Comparison of ENCODE assay signal across 8 mouse cellular contexts in the genomic region with DNA sequence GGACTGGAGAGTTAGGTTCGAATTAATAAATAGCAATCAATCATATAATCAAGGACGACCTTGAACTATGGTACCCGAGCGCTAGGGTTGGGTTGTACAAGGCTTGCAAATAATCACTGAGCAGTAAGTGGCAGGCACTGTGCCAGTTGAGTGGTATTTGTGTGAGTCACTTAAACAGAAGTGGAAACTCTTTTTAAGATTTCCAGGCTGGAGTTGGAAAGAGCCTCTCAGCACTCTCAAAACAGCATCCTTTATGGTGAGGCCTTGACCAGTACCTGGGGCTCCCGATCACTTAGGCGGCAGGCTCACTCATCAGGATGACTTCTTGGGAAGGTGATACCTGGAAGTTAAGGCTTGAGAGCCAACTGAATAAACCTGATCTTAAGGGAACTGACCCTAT. TPM values are rescaled to one million over a fixed set of nuclear protein-coding genes. Genes with fewer than 3 reads are reported as not detected.
DNase-seq lines count a peak whose midpoint lies in the region; ATAC-seq and TF ChIP-seq lines count a peak whose summit lies in the region.

No protein-coding gene starts in this region.

- no peak for DNase-seq in testis, postnatal 14 days (ENCODE audit: low spot score)
- peak; percentile 64 for DNase-seq in brain, adult 2 months (ENCODE audit: low read depth, low spot score)
- DNase-seq in heart, postnatal 10 days = peak; percentile 50 to 58
- no peak for DNase-seq in urinary bladder, postnatal 4 days (ENCODE audit: low spot score in 2 of 2)
- DNase-seq in embryo, embryonic 9.5 days (ENCODE audit: extremely low spot score) = no peak

- WGBS in limb, embryonic 15.5 days = 28% methylated on average over 6 of the region's 6 CpGs
- WGBS in neural tube, embryonic 12.5 days = 56% methylated on average over 6 of the region's 6 CpGs

- peaks cover 8% of the 10 kb centered on the region for H3K4me1 ChIP-seq in testis, adult 2 months (ENCODE audit: control insufficient read depth, insufficient read depth, low read length)
- peaks cover 41% of the 10 kb centered on the region for H3K4me1 ChIP-seq in limb, embryonic 15.5 days
- H3K4me1 ChIP-seq in neural tube, embryonic 12.5 days = peaks cover 33% of the 10 kb centered on the region

- H3K9me3 ChIP-seq in limb, embryonic 15.5 days = no peaks in the 10 kb centered on the region
- no peaks in the 10 kb centered on the region for H3K9me3 ChIP-seq in neural tube, embryonic 12.5 days

- no peaks in the 10 kb centered on the region for H3K27me3 ChIP-seq in testis, adult 2 months (ENCODE audit: control insufficient read depth, insufficient read depth, low read length)
- H3K27me3 ChIP-seq in limb, embryonic 15.5 days = no peaks in the 10 kb centered on the region
- no peaks in the 10 kb centered on the region for H3K27me3 ChIP-seq in neural tube, embryonic 12.5 days (replicated peaks)

- H3K36me3 ChIP-seq in testis, adult 2 months (ENCODE audit: control insufficient read depth, insufficient read depth, low read length) = peaks cover 5% of the 10 kb centered on the region
- peaks cover 58% of the 10 kb centered on the region for H3K36me3 ChIP-seq in limb, embryonic 15.5 days
- H3K36me3 ChIP-seq in neural tube, embryonic 12.5 days = peaks cover 50% of the 10 kb centered on the region

- intact Hi-C loops in heart, postnatal 10 days (cut with DNase I) = loop anchor here (1.0 kb wide), 1 partner anchor 20 kb away; the partner anchor contains the start of gene Mief1

- H3K27ac ChIP-seq in testis, adult 2 months (ENCODE audit: control insufficient read depth, insufficient read depth, low read depth, low read length) = peak overlapping the region; percentile 97
- peak overlapping the region; percentile 99 for H3K27ac ChIP-seq in limb, embryonic 15.5 days
- H3K27ac ChIP-seq in neural tube, embryonic 12.5 days = peak overlapping the region; percentile 95

- ATAC-seq in limb, embryonic 15.5 days (ENCODE audit: insufficient number of reproducible peaks, low FRiP score, low TSS enrichment, low read depth) = no peak
- no peak for ATAC-seq in neural tube, embryonic 12.5 days (ENCODE audit: low FRiP score, low read depth)

- peak overlapping the region; percentile 87 for H3K4me3 ChIP-seq in testis, adult 2 months (ENCODE audit: control insufficient read depth, low read depth, low read length)
- peak overlapping the region; percentile 97 for H3K4me3 ChIP-seq in limb, embryonic 15.5 days
- peak overlapping the region; percentile 100 for H3K4me3 ChIP-seq in neural tube, embryonic 12.5 days

- H3K4me2 ChIP-seq in limb, embryonic 15.5 days = peak overlapping the region; percentile 85
- peak overlapping the region; percentile 98 for H3K4me2 ChIP-seq in neural tube, embryonic 12.5 days (replicated peaks)

- peak overlapping the region; percentile 57 for H3K9ac ChIP-seq in limb, embryonic 15.5 days
- peak overlapping the region; percentile 74 for H3K9ac ChIP-seq in neural tube, embryonic 12.5 days

- TF ChIP-seq POLR2A in testis, adult 2 months (IDR thresholded peaks at IDR 0.05; ENCODE audit: control insufficient read depth, low read depth, low read length) = no peak

- no peak for TF ChIP-seq CTCF in testis, adult 2 months (IDR thresholded peaks at IDR 0.05; ENCODE audit: control insufficient read depth, insufficient read depth, insufficient replicate concordance, low read depth, low read length)

RNA-seq across cellular contexts. Expression of gene Atf4, which starts 0.8 kb away (rescaled TPM):
- 46.0 and 46.7 TPM in 2 replicates for polyA plus RNA-seq in testis, adult 2 months (2012; rRNA removed)
- 100 to 1,000 TPM in 1 of 2 experiments, 10 to 100 TPM in 1; 96.4 to 105 TPM for total RNA-seq in heart, postnatal 10 days (2021)
- polyA plus RNA-seq in limb, embryonic 15.5 days (2015; fragmentation: Nextera tagmentation; extraction: Ambion mirVana) = 145 and 160 TPM in 2 replicates
- polyA plus RNA-seq in neural tube, embryonic 12.5 days (2016; fragmentation: Nextera tagmentation; extraction: Ambion mirVana) = 111 and 123 TPM in 2 replicates

RNA-seq across cellular contexts. Expression of gene Rps19bp1, which starts 9.9 kb away (rescaled TPM):
- polyA plus RNA-seq in testis, adult 2 months (2012; rRNA removed) = 13.6 and 14.5 TPM in 2 replicates
- total RNA-seq in heart, postnatal 10 days (2021) = 10 to 100 TPM; 20.0 to 24.6 TPM
- polyA plus RNA-seq in limb, embryonic 15.5 days (2015; fragmentation: Nextera tagmentation; extraction: Ambion mirVana) = 47.9 and 57.0 TPM in 2 replicates
- 63.9 and 65.0 TPM in 2 replicates for polyA plus RNA-seq in neural tube, embryonic 12.5 days (2016; fragmentation: Nextera tagmentation; extraction: Ambion mirVana)

RNA-seq across cellular contexts. Expression of gene AC140267.1, which starts 18.6 kb away (rescaled TPM):
- polyA plus RNA-seq in testis, adult 2 months (2012; rRNA removed) = not detected in 2 replicates
- total RNA-seq in heart, postnatal 10 days (2021) = 10 to 100 TPM; 22.0 to 31.2 TPM
- not detected in 2 replicates for polyA plus RNA-seq in limb, embryonic 15.5 days (2015; fragmentation: Nextera tagmentation; extraction: Ambion mirVana)
- 9.5 TPM in 1 of 2 replicates, not detected in the other for polyA plus RNA-seq in neural tube, embryonic 12.5 days (2016; fragmentation: Nextera tagmentation; extraction: Ambion mirVana)

RNA-seq across cellular contexts. Expression of gene Mief1, which starts 20.4 kb away (rescaled TPM):
- 38.4 and 43.6 TPM in 2 replicates for polyA plus RNA-seq in testis, adult 2 months (2012; rRNA removed)
- 10 to 100 TPM; 33.2 to 37.6 TPM for total RNA-seq in heart, postnatal 10 days (2021)
- 25.6 and 27.7 TPM in 2 replicates for polyA plus RNA-seq in limb, embryonic 15.5 days (2015; fragmentation: Nextera tagmentation; extraction: Ambion mirVana)
- 42.1 and 46.0 TPM in 2 replicates for polyA plus RNA-seq in neural tube, embryonic 12.5 days (2016; fragmentation: Nextera tagmentation; extraction: Ambion mirVana)

RNA-seq across cellular contexts. Expression of gene Cacna1i, which starts 32.8 kb away (rescaled TPM):
- polyA plus RNA-seq in testis, adult 2 months (2012; rRNA removed) = 1.1 and 1.2 TPM in 2 replicates
- under 1 TPM in 1 of 2 experiments, not detected in 1; 0.05 TPM for total RNA-seq in heart, postnatal 10 days (2021)
- polyA plus RNA-seq in limb, embryonic 15.5 days (2015; fragmentation: Nextera tagmentation; extraction: Ambion mirVana) = 0.02 and 0.06 TPM in 2 replicates
- polyA plus RNA-seq in neural tube, embryonic 12.5 days (2016; fragmentation: Nextera tagmentation; extraction: Ambion mirVana) = 0.11 and 0.25 TPM in 2 replicates

Comparison
In these comparisons a context has a peak if more than half of its experiments do, and no peak if none do; other contexts are left out.
1. DNase-seq: peak in brain, adult 2 months (single experiment) and heart, postnatal 10 days (2 of 2); none in testis, postnatal 14 days (single experiment), urinary bladder, postnatal 4 days (0 of 2) and embryo, embryonic 9.5 days (single experiment).
2. Peak in every context shown above with its lines, with median percentiles within 50 percentile points of each other: H3K27ac ChIP-seq and H3K4me3 ChIP-seq.